Mouse (Mus musculus) liver (tissue): ENCODE measurements around the gene Ankfn1.

Experiments
- DNase-seq: peaks from one replicate; pipeline ENCODE4 v3.0.0-alpha.2; 2020; ENCODE audit warnings: mixed read lengths

Ankfn1 gene

GRCm38 (mm10) chr11:89569391-89570145 is 207.9 kb downstream of the Ankfn1 start:
- no peak for DNase-seq

- DNase-seq, result no peak
Observed at GRCm38 (mm10) chr11:89568246-89568645, 209.2 kb downstream of the Ankfn1 start.

- DNase-seq, result no peak
Observed at GRCm38 (mm10) chr11:89551441-89551840, 226.0 kb downstream of the Ankfn1 start.

GRCm38 (mm10) chr11:89550921-89551320 is 226.5 kb downstream of the Ankfn1 start:
- no peak for DNase-seq

- no peak for DNase-seq
Observed at GRCm38 (mm10) chr11:89548786-89549185, 228.7 kb downstream of the Ankfn1 start.

- no peak for DNase-seq
Observed at GRCm38 (mm10) chr11:89546164-89546563, 231.3 kb downstream of the Ankfn1 start.

- DNase-seq, result peak; percentile 7
Observed at GRCm38 (mm10) chr11:89544856-89545817, 232.3 kb downstream of the Ankfn1 start.

- no peak for DNase-seq
Observed at GRCm38 (mm10) chr11:89538376-89538775, 239.1 kb downstream of the Ankfn1 start.

GRCm38 (mm10) chr11:89527800-89528430 is 249.5 kb downstream of the Ankfn1 start:
- no peak for DNase-seq

GRCm38 (mm10) chr11:89515501-89515901 is 262.0 kb downstream of the Ankfn1 start:
- no peak for DNase-seq

- DNase-seq, result no peak
Observed at GRCm38 (mm10) chr11:89508675-89509324, 268.7 kb downstream of the Ankfn1 start.

- DNase-seq, result no peak
Observed at GRCm38 (mm10) chr11:89506595-89507245, 270.7 kb downstream of the Ankfn1 start.

- DNase-seq, result no peak
Observed at GRCm38 (mm10) chr11:89505046-89505445, 272.4 kb downstream of the Ankfn1 start.

GRCm38 (mm10) chr11:89501796-89502195 is 275.7 kb downstream of the Ankfn1 start:
- DNase-seq, result no peak

GRCm38 (mm10) chr11:89500961-89501360 is 276.5 kb downstream of the Ankfn1 start:
- no peak for DNase-seq

GRCm38 (mm10) chr11:89481084-89481483 is 296.4 kb downstream of the Ankfn1 start:
- DNase-seq, result no peak

- DNase-seq, result no peak
Observed at GRCm38 (mm10) chr11:89476927-89477326, 300.5 kb downstream of the Ankfn1 start.

- no peak for DNase-seq
Observed at GRCm38 (mm10) chr11:89476047-89476446, 301.4 kb downstream of the Ankfn1 start.

GRCm38 (mm10) chr11:89472871-89473270 is 304.6 kb downstream of the Ankfn1 start:
- no peak for DNase-seq

- DNase-seq, result no peak
Observed at GRCm38 (mm10) chr11:89465381-89465780, 312.1 kb downstream of the Ankfn1 start.

- DNase-seq, result no peak
Observed at GRCm38 (mm10) chr11:89462216-89462615, 315.2 kb downstream of the Ankfn1 start.

- DNase-seq, result no peak
Observed at GRCm38 (mm10) chr11:89459437-89459836, 318.0 kb downstream of the Ankfn1 start.
